In genomic region chr14:60882681-60883080, GRCm38 (mm10) we compare ENCODE assay signal across 21 mouse cellular contexts.
"Had no signal": no experiment of that assay in that cellular context is flagged by ENCODE, and none has a peak within 500 bp of the region (broad histone marks: within the 10 kb centered on the region; RNA-seq: fewer than 3 reads in every experiment).

No protein-coding gene starts in this region.

- H3K27ac ChIP-seq: layer of hippocampus, adult 2 months; limb, embryonic 10.5 days; limb, embryonic 13.5 days; liver, embryonic 12.5 days; liver, embryonic 15.5 days; lung, embryonic 15.5 days; midbrain, embryonic 10.5 days; midbrain, embryonic 13.5 days; neural tube, embryonic 13.5 days had no signal

- H3K27me3 ChIP-seq: limb, embryonic 13.5 days; liver, embryonic 12.5 days; liver, embryonic 15.5 days; lung, embryonic 15.5 days; megakaryocyte, embryonic 14.5 days; midbrain, embryonic 13.5 days; neural tube, embryonic 13.5 days had no signal

- H3K4me2 ChIP-seq: limb, embryonic 13.5 days; liver, embryonic 12.5 days; liver, embryonic 15.5 days; lung, embryonic 15.5 days; midbrain, embryonic 13.5 days; neural tube, embryonic 13.5 days had no signal

- H3K9me3 ChIP-seq: liver, embryonic 15.5 days; lung, embryonic 15.5 days had no signal

- ATAC-seq: liver, embryonic 12.5 days; midbrain, embryonic 13.5 days; midbrain, embryonic 16.5 days had no signal

- H3K4me1 ChIP-seq: limb, embryonic 13.5 days; liver, embryonic 12.5 days; liver, embryonic 15.5 days; megakaryocyte, embryonic 14.5 days; midbrain, embryonic 10.5 days; midbrain, embryonic 13.5 days; neural tube, embryonic 13.5 days had no signal

- H3K4me3 ChIP-seq: layer of hippocampus, adult 2 months; limb, embryonic 10.5 days; limb, embryonic 13.5 days; liver, embryonic 12.5 days; liver, embryonic 15.5 days; lung, embryonic 15.5 days; megakaryocyte, embryonic 14.5 days; midbrain, embryonic 10.5 days; midbrain, embryonic 13.5 days; myocyte; neural tube, embryonic 13.5 days had no signal

- DNase-seq: kidney, postnatal 14 days; layer of hippocampus, adult 9-11 months; liver; lung, adult 18-20 months; lung, postnatal 10 days; lung, postnatal 36 days; retina, postnatal 1 day; thymus, adult 18-20 months; thymus, postnatal 36 days had no signal

- H3K9ac ChIP-seq: limb, embryonic 13.5 days; liver, embryonic 12.5 days; liver, embryonic 15.5 days; lung, embryonic 15.5 days; midbrain, embryonic 13.5 days; neural tube, embryonic 13.5 days had no signal
